8 mouse cellular contexts compared by ENCODE assay signal in the genomic region with DNA sequence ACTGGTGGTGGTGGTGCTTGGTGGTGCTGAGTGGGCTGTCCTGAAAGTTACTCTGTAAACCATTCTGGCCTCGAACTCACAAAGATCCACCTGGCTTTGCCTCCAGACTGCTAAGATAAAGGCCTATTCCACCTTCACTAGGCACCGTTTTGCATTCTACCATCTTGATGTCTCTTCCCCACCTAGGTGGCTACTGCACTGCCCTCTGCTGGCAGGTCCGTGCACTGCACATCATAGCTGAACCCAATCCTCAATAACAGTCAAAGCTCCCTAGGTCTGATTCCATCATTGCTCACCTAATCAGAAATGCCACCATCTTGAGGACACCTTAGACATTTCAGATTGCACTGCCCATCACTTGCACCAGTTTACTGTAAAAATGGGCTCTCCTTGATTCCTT.
DNase-seq lines count a peak whose midpoint lies in the region; ATAC-seq and TF ChIP-seq lines count a peak whose summit lies in the region.

No protein-coding gene starts in this region.

- no peaks in the 10 kb centered on the region for H3K27me3 ChIP-seq in midbrain, embryonic 10.5 days (ENCODE audit: low read depth, poor library complexity, severe bottlenecking)
- no peaks in the 10 kb centered on the region for H3K27me3 ChIP-seq in midbrain, embryonic 13.5 days
- H3K27me3 ChIP-seq in liver, embryonic 14.5 days (ENCODE audit: control insufficient read depth, insufficient read depth, low read length): no peaks in the 10 kb centered on the region

- no peaks in the 10 kb centered on the region for H3K9me3 ChIP-seq in midbrain, embryonic 10.5 days (replicated peaks)
- H3K9me3 ChIP-seq in midbrain, embryonic 13.5 days: no peaks in the 10 kb centered on the region
- H3K9me3 ChIP-seq in liver, embryonic 14.5 days (ENCODE audit: control insufficient read depth, low read length): no peaks in the 10 kb centered on the region

- TF ChIP-seq CTCF in liver, embryonic 14.5 days (IDR thresholded peaks at IDR 0.05; ENCODE audit: low read depth): peak; percentile 93

- no peaks in the 10 kb centered on the region for H3K4me1 ChIP-seq in midbrain, embryonic 10.5 days
- H3K4me1 ChIP-seq in midbrain, embryonic 13.5 days (replicated peaks): no peaks in the 10 kb centered on the region
- no peaks in the 10 kb centered on the region for H3K4me1 ChIP-seq in liver, embryonic 14.5 days (replicated peaks; ENCODE audit: control insufficient read depth in 2 of 2, insufficient read depth in 2 of 2, low read length in 1 of 2)

- no peaks in the 10 kb centered on the region for H3K36me3 ChIP-seq in midbrain, embryonic 10.5 days
- no peaks in the 10 kb centered on the region for H3K36me3 ChIP-seq in midbrain, embryonic 13.5 days
- H3K36me3 ChIP-seq in liver, embryonic 14.5 days (replicated peaks; ENCODE audit: control insufficient read depth, insufficient read depth, low read depth): no peaks in the 10 kb centered on the region

- TF ChIP-seq EP300 in liver, embryonic 14.5 days (IDR thresholded peaks at IDR 0.05; ENCODE audit: low read depth): no peak

- H3K27ac ChIP-seq in midbrain, embryonic 10.5 days (replicated peaks): no peak overlapping the region
- no peak overlapping the region for H3K27ac ChIP-seq in midbrain, embryonic 13.5 days
- no peak overlapping the region for H3K27ac ChIP-seq in liver, embryonic 14.5 days

- no peak overlapping the region for H3K9ac ChIP-seq in midbrain, embryonic 13.5 days (replicated peaks)
- no peak overlapping the region for H3K9ac ChIP-seq in liver, embryonic 14.5 days (replicated peaks)

- no peak for ATAC-seq in midbrain, embryonic 13.5 days
- peak; percentile 49 to 56; a peak in 1 of 4 replicates for ATAC-seq in hematopoietic stem cell, adult 5-6 weeks (replicated peaks in 1 of 2; ENCODE audit: insufficient read depth in 1 of 2, low FRiP score in 2 of 2, low TSS enrichment in 1 of 2, low read depth in 1 of 2, poor library complexity in 2 of 2, severe bottlenecking in 2 of 2)
- ATAC-seq in liver, embryonic 14.5 days (ENCODE audit: insufficient read depth): no peak
- ATAC-seq in erythroid progenitor cell, adult 5-6 weeks (replicated peaks; ENCODE audit: low FRiP score, poor library complexity, severe bottlenecking): no peak

- H3K4me3 ChIP-seq in midbrain, embryonic 10.5 days: no peak overlapping the region
- no peak overlapping the region for H3K4me3 ChIP-seq in midbrain, embryonic 13.5 days (replicated peaks)
- H3K4me3 ChIP-seq in liver, embryonic 14.5 days (ENCODE audit: insufficient read depth in 1 of 2, low read depth in 2 of 2, low read length in 2 of 2): no peak overlapping the region

- no peak overlapping the region for H3K4me2 ChIP-seq in midbrain, embryonic 13.5 days (replicated peaks)
- H3K4me2 ChIP-seq in liver, embryonic 14.5 days (ENCODE audit: low read depth): no peak overlapping the region

- peak; percentile 60 for DNase-seq in midbrain, embryonic 10.5 days (ENCODE audit: low spot score)
- peak; percentile 77 for DNase-seq in adrenal gland, adult 2 months
- peak; percentile 79 for DNase-seq in embryo, embryonic 10 days (ENCODE audit: low spot score)
- DNase-seq in liver, embryonic 14.5 days (ENCODE audit: low read depth in 3 of 3, low spot score in 3 of 3): peak in 1 of 3 experiments; percentile 1
- peak; percentile 49 for DNase-seq in retina, postnatal 1 day

- WGBS in midbrain, embryonic 10.5 days: 35% methylated on average over 3 of the region's 3 CpGs
- WGBS in midbrain, embryonic 13.5 days: 36% methylated on average over 3 of the region's 3 CpGs
- 17% methylated on average over 3 of the region's 3 CpGs for WGBS in liver, embryonic 14.5 days (ENCODE audit: insufficient replicate concordance)

Comparison
In these comparisons a context has a peak if more than half of its experiments do, and no peak if none do; other contexts are left out.
1. ATAC-seq: peak in hematopoietic stem cell, adult 5-6 weeks (2 of 2); none in midbrain, embryonic 13.5 days (single experiment), liver, embryonic 14.5 days (single experiment) and erythroid progenitor cell, adult 5-6 weeks (single experiment).